30 mouse cellular contexts compared by ENCODE assay signal in the genomic region with DNA sequence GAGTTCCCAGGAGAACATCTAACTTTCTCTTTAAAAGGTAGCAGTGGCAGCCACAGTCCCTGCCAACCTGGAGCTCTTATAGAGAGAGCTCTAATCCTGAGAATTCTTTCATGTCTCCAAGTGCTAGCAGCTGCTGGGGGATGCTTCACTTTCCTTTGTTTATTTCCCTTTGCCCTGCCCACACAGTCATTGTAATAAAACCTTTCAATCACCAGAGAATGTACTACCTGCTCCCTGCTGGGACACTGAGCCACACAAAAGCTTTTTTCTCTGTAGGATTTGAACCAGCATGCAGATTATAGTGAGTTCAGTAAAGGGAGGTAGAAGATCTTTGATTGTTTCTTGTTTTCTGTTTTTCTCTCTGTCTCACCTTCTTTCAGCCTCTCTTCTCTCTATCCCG.
DNase-seq lines count a peak whose midpoint lies in the region; ATAC-seq lines count a peak whose summit lies in the region.
"Had no signal": no experiment of that assay in that cellular context is flagged by ENCODE, and none has a peak within 500 bp of the region (broad histone marks: within the 10 kb centered on the region; RNA-seq: fewer than 3 reads in every experiment).

No protein-coding gene starts in this region.

- H3K9me3 ChIP-seq in forebrain, embryonic 13.5 days (replicated peaks), result no peaks in the 10 kb centered on the region
- no peaks in the 10 kb centered on the region for H3K9me3 ChIP-seq in forebrain, embryonic 15.5 days
- no peaks in the 10 kb centered on the region for H3K9me3 ChIP-seq in midbrain, embryonic 12.5 days
- no peaks in the 10 kb centered on the region for H3K9me3 ChIP-seq in midbrain, embryonic 14.5 days (ENCODE audit: control insufficient read depth, low read length)
- H3K9me3 ChIP-seq: embryonic facial prominence, embryonic 10.5 days; embryonic facial prominence, embryonic 15.5 days; heart, embryonic 12.5 days; hindbrain, embryonic 15.5 days; kidney, embryonic 15.5 days; stomach, embryonic 15.5 days had no signal

- no peak overlapping the region for H3K4me2 ChIP-seq in forebrain, embryonic 13.5 days
- no peak overlapping the region for H3K4me2 ChIP-seq in forebrain, embryonic 15.5 days (replicated peaks)
- no peak overlapping the region for H3K4me2 ChIP-seq in midbrain, embryonic 12.5 days (replicated peaks)
- H3K4me2 ChIP-seq in midbrain, embryonic 14.5 days (ENCODE audit: low read length), result no peak overlapping the region
- H3K4me2 ChIP-seq: embryonic facial prominence, embryonic 15.5 days; heart, embryonic 12.5 days; hindbrain, embryonic 15.5 days; kidney, embryonic 15.5 days; stomach, embryonic 15.5 days had no signal

- DNase-seq in midbrain, embryonic 14.5 days, result no peak
- peak; percentile 76 for DNase-seq in R1 (ENCODE audit: low read depth, low spot score)
- peak; percentile 29 for DNase-seq in embryo, embryonic 10.5 days (ENCODE audit: low spot score)
- DNase-seq in cerebellum, adult 11-12 months, result no peak
- DNase-seq in cerebellum, adult 11 months, result no peak
- DNase-seq: adrenal gland, postnatal 25 days; cerebellum, adult 9-10 months; cerebellum, postnatal 36 days; gastrocnemius, adult 2 months; heart, adult 2 months; heart, postnatal 4 days; kidney, adult 11 months; kidney, postnatal 25 days; liver; lung, adult 2 months; lung, postnatal 10 days; retina, postnatal 1 day; right cerebral cortex, postnatal 14 days had no signal

- no peaks in the 10 kb centered on the region for H3K27me3 ChIP-seq in forebrain, embryonic 13.5 days
- H3K27me3 ChIP-seq in forebrain, embryonic 15.5 days, result no peaks in the 10 kb centered on the region
- H3K27me3 ChIP-seq in midbrain, embryonic 12.5 days, result no peaks in the 10 kb centered on the region
- H3K27me3 ChIP-seq in midbrain, embryonic 14.5 days (ENCODE audit: control insufficient read depth, insufficient read depth, low read length), result no peaks in the 10 kb centered on the region
- H3K27me3 ChIP-seq: embryonic facial prominence, embryonic 15.5 days; heart, embryonic 12.5 days; hindbrain, embryonic 15.5 days; kidney, embryonic 15.5 days; stomach, embryonic 15.5 days had no signal

- H3K36me3 ChIP-seq in forebrain, embryonic 13.5 days (ENCODE audit: poor library complexity, severe bottlenecking), result no peaks in the 10 kb centered on the region
- no peaks in the 10 kb centered on the region for H3K36me3 ChIP-seq in forebrain, embryonic 15.5 days
- H3K36me3 ChIP-seq in midbrain, embryonic 12.5 days, result no peaks in the 10 kb centered on the region
- H3K36me3 ChIP-seq in midbrain, embryonic 14.5 days (ENCODE audit: control insufficient read depth, insufficient read depth, low read length), result no peaks in the 10 kb centered on the region
- H3K36me3 ChIP-seq: embryonic facial prominence, embryonic 10.5 days; embryonic facial prominence, embryonic 15.5 days; heart, embryonic 12.5 days; hindbrain, embryonic 15.5 days; kidney, embryonic 15.5 days; stomach, embryonic 15.5 days had no signal

- H3K4me1 ChIP-seq in forebrain, embryonic 13.5 days, result no peaks in the 10 kb centered on the region
- no peaks in the 10 kb centered on the region for H3K4me1 ChIP-seq in forebrain, embryonic 15.5 days
- H3K4me1 ChIP-seq in midbrain, embryonic 12.5 days, result 0 out of 2 replicates have a peak, but pooled peaks cover 2% of the 10 kb centered on the region
- no peaks in the 10 kb centered on the region for H3K4me1 ChIP-seq in midbrain, embryonic 14.5 days (ENCODE audit: control insufficient read depth, insufficient read depth, low read length)
- H3K4me1 ChIP-seq: embryonic facial prominence, embryonic 10.5 days; embryonic facial prominence, embryonic 15.5 days; heart, embryonic 12.5 days; hindbrain, embryonic 15.5 days; kidney, embryonic 15.5 days; stomach, embryonic 15.5 days had no signal

- no peak overlapping the region for H3K9ac ChIP-seq in forebrain, embryonic 13.5 days
- no peak overlapping the region for H3K9ac ChIP-seq in forebrain, embryonic 15.5 days (replicated peaks)
- no peak overlapping the region for H3K9ac ChIP-seq in midbrain, embryonic 12.5 days (replicated peaks)
- H3K9ac ChIP-seq in midbrain, embryonic 14.5 days (replicated peaks; ENCODE audit: low read length), result no peak overlapping the region
- H3K9ac ChIP-seq: embryonic facial prominence, embryonic 15.5 days; heart, embryonic 12.5 days; hindbrain, embryonic 15.5 days; kidney, embryonic 15.5 days; liver, embryonic 14.5 days; stomach, embryonic 15.5 days had no signal

- WGBS in forebrain, embryonic 13.5 days, result 19% methylated on average over 1 of the region's 1 CpGs
- 40% methylated on average over 1 of the region's 1 CpGs for WGBS in forebrain, embryonic 15.5 days
- WGBS in midbrain, embryonic 12.5 days, result 20% methylated on average over 1 of the region's 1 CpGs
- 7% methylated on average over 1 of the region's 1 CpGs for WGBS in midbrain, embryonic 14.5 days

- ATAC-seq in forebrain, embryonic 13.5 days, result peak; percentile 33; the same call in 1 of the 2 replicates
- ATAC-seq in forebrain, embryonic 15.5 days (replicated peaks), result no peak
- peak; percentile 24; the same call in 1 of the 2 replicates for ATAC-seq in midbrain, embryonic 12.5 days (ENCODE audit: low FRiP score, low read depth)
- ATAC-seq in midbrain, embryonic 14.5 days (ENCODE audit: low FRiP score, low TSS enrichment), result no peak
- ATAC-seq: CD4-positive, CD25-positive, alpha-beta regulatory T cell, adult 4 months; inflammation-experienced regulatory T-cells, adult 6 months had no signal

- H3K4me3 ChIP-seq in forebrain, embryonic 13.5 days, result no peak overlapping the region
- H3K4me3 ChIP-seq in forebrain, embryonic 15.5 days, result no peak overlapping the region
- no peak overlapping the region for H3K4me3 ChIP-seq in midbrain, embryonic 12.5 days
- no peak overlapping the region for H3K4me3 ChIP-seq in midbrain, embryonic 14.5 days (replicated peaks; ENCODE audit: low read depth, low read length)
- H3K4me3 ChIP-seq: embryonic facial prominence, embryonic 10.5 days; embryonic facial prominence, embryonic 15.5 days; gastrocnemius, adult 2 months; heart, adult 2 months; heart, embryonic 12.5 days; hindbrain, embryonic 15.5 days; kidney, embryonic 15.5 days; stomach, embryonic 15.5 days had no signal

- no peak overlapping the region for H3K27ac ChIP-seq in forebrain, embryonic 13.5 days
- H3K27ac ChIP-seq in forebrain, embryonic 15.5 days (replicated peaks), result no peak overlapping the region
- H3K27ac ChIP-seq in midbrain, embryonic 12.5 days (replicated peaks), result no peak overlapping the region
- no peak overlapping the region for H3K27ac ChIP-seq in midbrain, embryonic 14.5 days (replicated peaks; ENCODE audit: low read depth, low read length)
- H3K27ac ChIP-seq: embryonic facial prominence, embryonic 10.5 days; embryonic facial prominence, embryonic 15.5 days; gastrocnemius, adult 2 months; heart, adult 2 months; hindbrain, embryonic 15.5 days; kidney, embryonic 15.5 days; liver, embryonic 14.5 days; stomach, embryonic 15.5 days had no signal

Comparison
In these comparisons a context has a peak if more than half of its experiments do, and no peak if none do; other contexts are left out.
1. ATAC-seq: peak in forebrain, embryonic 13.5 days (single experiment) and midbrain, embryonic 12.5 days (single experiment); none in forebrain, embryonic 15.5 days (single experiment) and midbrain, embryonic 14.5 days (single experiment).
2. DNase-seq: peak in R1 (single experiment) and embryo, embryonic 10.5 days (single experiment); none in midbrain, embryonic 14.5 days (single experiment), cerebellum, adult 11-12 months (single experiment) and cerebellum, adult 11 months (single experiment).